Mouse (Mus musculus) CH12.LX (cell line): ENCODE measurements around the gene Frmd3.

ENCODE experiments used
- CHD1 ChIP-seq: IDR thresholded peaks from 2 replicates; pipeline ENCODE4 v1.6.1; 2012; ENCODE audit warnings: low read depth, low read length, improper control_type of control experiment, inconsistent platforms
- CTCF ChIP-seq, 2 experiments: IDR thresholded peaks in 1 of 2; conservative IDR thresholded peaks in 1 of 2; 2 replicates each; pipeline ENCODE4 v1.5.1; 2011 to 2012; ENCODE audit warnings: low read depth in 2 of 2, low read length in 2 of 2, improper control_type of control experiment in 1 of 2, inconsistent platforms in 1 of 2, mild to moderate bottlenecking in 1 of 2, moderate library complexity in 1 of 2
- EP300 ChIP-seq: IDR thresholded peaks from 2 replicates; pipeline ENCODE4 v1.6.1; 2011; ENCODE audit warnings: low read length, improper control_type of control experiment
- GABPA ChIP-seq: IDR thresholded peaks from 2 replicates; pipeline ENCODE4 v1.6.1; 2012; ENCODE audit warnings: low read depth, low read length, improper control_type of control experiment, inconsistent platforms; ENCODE audit not compliant: insufficient replicate concordance
- HCFC1 ChIP-seq: IDR thresholded peaks from 2 replicates; pipeline ENCODE4 v1.6.1; 2012; ENCODE audit warnings: low read depth, mild to moderate bottlenecking, inconsistent platforms, low read length, improper control_type of control experiment
- JUND ChIP-seq: conservative IDR thresholded peaks from 2 replicates; pipeline ENCODE4 v1.6.1; 2011; ENCODE audit warnings: low read depth, low read length, improper control_type of control experiment
- MAZ ChIP-seq: IDR thresholded peaks from 2 replicates; pipeline ENCODE4 v1.6.1; 2012; ENCODE audit warnings: low read depth, mild to moderate bottlenecking, inconsistent platforms, low read length, improper control_type of control experiment, moderate library complexity
- NRF1 ChIP-seq: IDR thresholded peaks from 2 replicates; pipeline ENCODE4 v1.6.1; 2014; ENCODE audit warnings: low read depth, mild to moderate bottlenecking, inconsistent platforms, low read length, improper control_type of control experiment, moderate library complexity
- POLR2A ChIP-seq: IDR thresholded peaks from 2 replicates; pipeline ENCODE4 v1.6.1; 2011; ENCODE audit warnings: low read depth, mild to moderate bottlenecking, improper control_type of control experiment, low read length
- RAD21 ChIP-seq: IDR thresholded peaks from 2 replicates; pipeline ENCODE4 v1.6.1; 2011; ENCODE audit warnings: low read depth, mild to moderate bottlenecking, low read length, improper control_type of control experiment, moderate library complexity
- TCF12 ChIP-seq: IDR thresholded peaks from 2 replicates; pipeline ENCODE4 v1.6.1; 2014; ENCODE audit warnings: low read depth, mild to moderate bottlenecking, inconsistent platforms, low read length, improper control_type of control experiment
- USF1 ChIP-seq: IDR thresholded peaks from 2 replicates; pipeline ENCODE4 v1.6.1; 2014; ENCODE audit warnings: low read depth, mild to moderate bottlenecking, inconsistent platforms, low read length, improper control_type of control experiment
- ZC3H11A ChIP-seq: IDR thresholded peaks from 2 replicates; pipeline ENCODE4 v1.6.1; 2012; ENCODE audit warnings: low read depth, mild to moderate bottlenecking, inconsistent platforms, low read length, improper control_type of control experiment
- ZNF384 ChIP-seq: IDR thresholded peaks from 2 replicates; pipeline ENCODE4 v1.6.1; 2012; ENCODE audit warnings: low read depth, low read length, improper control_type of control experiment, inconsistent platforms

DNA sequence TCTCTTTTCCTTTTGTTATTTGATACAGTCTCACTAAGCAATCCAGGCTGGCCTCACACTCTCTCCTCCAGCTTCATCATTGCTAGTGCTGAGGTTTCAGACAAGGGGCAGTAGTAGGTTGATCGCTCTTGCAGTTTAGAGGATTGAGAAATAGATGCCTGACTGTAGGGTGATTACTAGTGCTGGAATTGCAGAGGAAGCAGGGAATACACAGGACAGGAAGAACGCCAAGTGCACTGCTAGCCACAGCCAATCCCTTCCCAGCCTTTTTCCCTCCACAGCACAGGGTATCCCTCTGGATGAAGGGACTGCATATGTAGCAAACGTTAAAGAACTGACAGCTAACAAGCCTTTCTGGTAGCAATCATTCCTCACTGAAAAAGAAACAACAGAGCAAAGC is 965 bp upstream of the Frmd3 start:
- no peak for TF ChIP-seq NRF1
- TF ChIP-seq CTCF (conservative IDR thresholded peaks at IDR 0.05 in 1 of 2, IDR thresholded peaks at IDR 0.05 in 1 of 2; ENCODE audit: low read depth in 2 of 2, low read length in 2 of 2), result no peak
- TF ChIP-seq POLR2A, result no peak
- no peak for TF ChIP-seq CHD1
- no peak for TF ChIP-seq ZC3H11A
- TF ChIP-seq USF1, result no peak
- TF ChIP-seq RAD21, result no peak
- TF ChIP-seq EP300, result no peak
- no peak for TF ChIP-seq TCF12
- TF ChIP-seq MAZ, result no peak
- no peak for TF ChIP-seq GABPA
- TF ChIP-seq JUND, result no peak
- no peak for TF ChIP-seq ZNF384
- TF ChIP-seq HCFC1, result no peak
